Mouse (Mus musculus): ENCODE results near the gene Enho.
"Not testable (repeated sequence)": the region's sequence is repeated elsewhere in the genome, so short reads cannot be mapped to it uniquely, and the experiment has no call there.

DNA sequence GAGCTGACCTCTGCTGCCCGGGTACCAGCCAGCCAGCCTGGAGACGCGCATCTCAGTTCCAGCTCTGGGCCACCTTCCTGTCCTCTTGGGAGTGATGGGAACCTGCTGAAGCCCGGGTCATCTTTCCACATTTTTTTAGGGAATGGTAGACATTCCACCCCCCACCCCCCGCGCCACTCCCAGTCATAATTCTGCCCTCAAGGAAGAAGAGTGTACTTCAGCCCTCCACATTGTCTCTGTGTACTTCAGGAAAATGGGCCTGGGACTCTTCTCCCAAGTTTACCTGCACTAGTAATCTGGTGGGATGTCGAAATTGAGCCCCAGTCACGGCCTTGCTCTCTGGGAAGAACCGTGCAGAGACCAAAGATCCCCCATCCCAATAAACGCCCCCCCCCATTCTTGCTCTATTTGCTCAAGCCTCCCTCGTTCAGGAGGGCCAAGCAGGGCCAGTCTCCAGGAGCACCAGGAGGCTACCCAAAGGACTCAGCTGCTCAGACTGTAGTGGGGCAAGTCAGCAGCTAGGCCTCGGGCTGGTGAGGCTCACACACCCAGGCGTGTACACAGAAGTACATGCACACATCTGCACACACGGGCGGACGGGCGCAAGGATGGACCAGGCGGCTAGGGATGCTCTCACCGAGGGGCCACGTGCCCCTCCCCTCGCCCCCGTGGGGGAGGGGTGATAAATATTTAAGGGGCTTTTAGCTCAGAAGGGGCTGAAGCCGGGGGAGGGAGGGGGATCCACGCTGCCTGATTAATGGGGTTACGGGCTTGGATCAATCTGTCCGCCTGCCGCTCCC lies 44.2 kb upstream of the Enho start:
- TF ChIP-seq MAZ (IDR thresholded peaks at IDR 0.05; ENCODE audit: low read depth, low read length); RAD21 (IDR thresholded peaks at IDR 0.05; ENCODE audit: low read depth, low read length); UBTF (IDR thresholded peaks at IDR 0.05; ENCODE audit: low read depth, low read length); EP300 (IDR thresholded peaks at IDR 0.05; ENCODE audit: low read length); NELFE (IDR thresholded peaks at IDR 0.05; ENCODE audit: low read depth, low read length); CTCF (conservative IDR thresholded peaks at IDR 0.05 in 1 of 2, IDR thresholded peaks at IDR 0.05 in 1 of 2; ENCODE audit: low read depth in 2 of 2, low read length in 2 of 2); POLR2A (IDR thresholded peaks at IDR 0.05; ENCODE audit: low read depth, low read length); ETS1 (conservative IDR thresholded peaks at IDR 0.05; ENCODE audit: low read depth, low read length); USF1 (IDR thresholded peaks at IDR 0.05; ENCODE audit: low read depth, low read length); HCFC1 (IDR thresholded peaks at IDR 0.05; ENCODE audit: low read depth, low read length): not testable (repeated sequence)
